Mouse (Mus musculus) intestine, embryonic 14.5 days (tissue): ENCODE results near the gene Gpr31b. TPM values are rescaled to one million over a fixed set of nuclear protein-coding genes. Genes with fewer than 3 reads are reported as not detected.
"Not testable (repeated sequence)": the region's sequence is repeated elsewhere in the genome, so short reads cannot be mapped to it uniquely, and the experiment has no call there.

Experiments
- ATAC-seq: fragments of 200-750 bp; cut with Nextera tagmentation; replicated peaks from 2 replicates; pipeline ENCODE4 v1.8.0; 2017; ENCODE audit warnings: low read depth, moderate number of reproducible peaks, moderate TSS enrichment, moderate library complexity; ENCODE audit not compliant: low FRiP score, low TSS enrichment
- DNase-seq: peaks from one replicate; pipeline ENCODE4 v3.0.0-alpha.2; 2018; ENCODE audit warnings: low spot score
- H3K27ac ChIP-seq: fragments of 300-500 bp; sonication (generic); 2 replicates; pipeline ENCODE4 v1.5.1; 2014; ENCODE audit warnings: low read depth, mild to moderate bottlenecking, control low read depth
- H3K27me3 ChIP-seq: fragments of 300-500 bp; sonication (generic); replicated peaks from 2 replicates; pipeline ENCODE4 v1.6.1; 2014; ENCODE audit warnings: low read length, control low read depth; ENCODE audit not compliant: control insufficient read depth, insufficient read depth
- H3K36me3 ChIP-seq: fragments of 300-500 bp; sonication (generic); 2 replicates; pipeline ENCODE4 v1.6.1; 2014; ENCODE audit warnings: low read length, control low read depth; ENCODE audit not compliant: control insufficient read depth, insufficient read depth
- H3K4me1 ChIP-seq: fragments of 300-500 bp; sonication (generic); replicated peaks from 2 replicates; pipeline ENCODE4 v1.6.1; 2014; ENCODE audit warnings: low read length, control low read depth, mixed read lengths; ENCODE audit not compliant: control insufficient read depth, insufficient read depth
- H3K4me2 ChIP-seq: fragments of 300-500 bp; sonication (generic); 2 replicates; pipeline ENCODE4 v1.6.1; 2014; ENCODE audit warnings: low read length
- H3K4me3 ChIP-seq: fragments of 300-500 bp; sonication (generic); 2 replicates; pipeline ENCODE4 v1.5.1; 2014; ENCODE audit warnings: low read depth, low read length, control low read depth, mixed read lengths
- H3K9ac ChIP-seq: fragments of 300-500 bp; sonication (generic); 2 replicates; pipeline ENCODE4 v1.6.1; 2014; ENCODE audit warnings: mild to moderate bottlenecking, low read length
- H3K9me3 ChIP-seq: fragments of 300-500 bp; sonication (generic); 2 replicates; pipeline ENCODE4 v1.6.1; 2016; ENCODE audit warnings: low read length, control low read depth; ENCODE audit not compliant: control insufficient read depth
- WGBS: fragments of 180-500 bp; shearing (Covaris S2); extraction: QIAGEN DNeasy Blood & Tissue Kit; methylation state at CpG from one replicate; pipeline ENCODE4 v1.1.7; 2014; 5-methylcytosine and 5-hydroxymethylcytosine counted together
- polyA plus RNA-seq: library from polyadenylated mRNA; unstranded; fragments of >200 nt; fragmentation: Nextera tagmentation; extraction: Ambion mirVana; gene quantifications from 2 replicates; pipeline ENCODE4 v1.2.1, GENCODE M21; 2014

The Gpr31b gene
- polyA plus RNA-seq, 1 experiment from 2014 or later = not detected

DNA sequence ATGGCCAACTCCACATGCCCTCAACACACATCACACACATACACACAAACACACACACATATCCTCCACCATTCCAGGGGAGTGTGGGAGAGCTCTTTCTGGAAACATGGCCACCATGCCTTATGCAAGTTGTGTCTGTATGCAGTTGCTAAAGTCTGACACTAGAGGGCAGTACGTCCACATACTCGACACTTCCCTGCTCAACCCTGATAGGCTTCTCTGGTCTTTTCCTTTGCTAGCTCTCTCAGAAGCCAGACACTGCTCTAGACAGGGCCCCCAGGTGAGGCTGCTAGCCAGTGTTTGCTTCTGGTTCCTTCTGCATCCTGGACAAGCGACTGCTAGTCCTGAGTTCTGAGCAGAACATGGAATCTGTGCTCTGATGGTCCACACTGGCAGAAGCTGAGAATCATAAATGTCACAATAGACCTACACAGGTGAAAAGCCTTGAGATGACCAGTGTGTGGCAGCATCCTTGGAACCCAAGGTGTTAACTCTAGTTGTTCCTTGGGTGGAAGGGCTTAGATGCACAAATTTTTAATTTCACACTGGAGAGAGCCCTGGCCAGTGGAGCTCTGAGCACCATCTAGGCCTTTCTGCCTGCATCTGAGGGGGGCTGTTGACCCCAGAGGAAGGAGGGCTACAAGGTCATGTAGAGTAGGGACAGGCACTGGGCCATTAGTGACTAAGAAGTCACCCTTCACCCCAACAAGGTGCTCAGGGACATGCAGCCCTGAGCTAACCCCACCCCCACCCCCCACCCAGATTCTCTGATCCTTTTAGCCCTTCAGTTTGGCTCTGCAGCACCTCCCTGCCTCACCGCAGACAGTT lies 8.0 kb downstream of the Gpr31b start:
- not testable (repeated sequence) for H3K27me3 ChIP-seq, H3K9ac ChIP-seq, H3K4me1 ChIP-seq, H3K4me2 ChIP-seq, H3K27ac ChIP-seq, H3K36me3 ChIP-seq, H3K4me3 ChIP-seq, H3K9me3 ChIP-seq
- 3% methylated on average over 3 of the region's 4 CpGs for WGBS
- ATAC-seq (peak; percentile 86), DNase-seq (peak; percentile 53)

DNA sequence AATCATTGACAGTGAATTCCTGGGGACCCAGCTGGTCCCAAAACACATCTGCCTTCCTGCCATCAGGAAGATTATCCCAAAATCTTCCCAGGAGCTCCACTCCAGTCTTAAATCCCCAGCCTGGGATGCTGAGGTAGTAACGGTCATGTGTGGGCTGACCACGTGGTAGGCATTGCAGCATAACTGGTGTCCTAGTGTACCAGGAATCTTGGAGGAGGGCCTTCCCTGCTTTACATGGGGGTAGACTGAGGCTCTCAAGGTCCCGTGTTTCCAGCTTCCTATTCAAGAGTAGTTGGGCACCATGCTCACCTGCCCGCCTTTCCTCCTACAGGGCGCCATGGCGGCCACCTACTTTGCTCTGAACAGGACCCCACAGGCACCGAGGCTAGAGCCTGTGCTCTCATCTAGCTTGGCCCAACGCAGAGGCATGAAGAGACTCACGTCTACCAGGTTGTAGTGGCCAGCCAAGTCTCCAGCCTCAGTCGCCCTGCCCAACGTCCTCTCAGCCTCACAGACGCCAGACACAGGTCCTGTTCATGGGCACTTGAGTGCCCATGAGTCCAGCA lies 15.4 kb downstream of the Gpr31b start:
- H3K27ac ChIP-seq, H3K4me1 ChIP-seq, DNase-seq, H3K4me3 ChIP-seq, H3K27me3 ChIP-seq, H3K9ac ChIP-seq, H3K4me2 ChIP-seq, H3K36me3 ChIP-seq, H3K9me3 ChIP-seq, ATAC-seq: not testable (repeated sequence)
- WGBS = 87% methylated on average over 3 of the region's 12 CpGs

DNA sequence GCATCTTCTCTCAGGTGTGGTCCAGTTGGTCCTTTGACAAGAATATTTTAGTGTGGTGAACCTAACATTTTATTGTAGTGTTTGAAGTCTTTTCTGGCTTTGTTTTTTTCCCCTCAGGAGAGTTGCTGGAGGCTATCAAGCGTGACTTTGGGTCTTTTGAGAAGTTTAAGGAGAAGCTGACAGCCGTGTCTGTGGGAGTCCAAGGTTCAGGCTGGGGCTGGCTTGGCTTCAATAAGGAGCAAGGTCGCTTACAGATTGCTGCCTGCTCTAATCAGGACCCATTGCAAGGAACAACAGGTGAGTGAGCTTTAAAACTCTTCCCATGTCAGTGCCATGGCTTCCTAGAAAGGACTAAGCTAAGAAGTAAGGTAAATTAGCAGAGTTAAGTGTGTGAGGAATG lies 38.8 kb downstream of the Gpr31b start:
- H3K4me2 ChIP-seq = no peak overlapping the region
- WGBS = 74% methylated on average over 3 of the region's 3 CpGs
- H3K27me3 ChIP-seq = no peaks in the 10 kb centered on the region
- H3K36me3 ChIP-seq = peaks cover 50% of the 10 kb centered on the region
- no peak overlapping the region for H3K4me3 ChIP-seq
- peaks cover 8% of the 10 kb centered on the region for H3K4me1 ChIP-seq
- no peak for DNase-seq
- no peaks in the 10 kb centered on the region for H3K9me3 ChIP-seq
- H3K9ac ChIP-seq = no peak overlapping the region
- ATAC-seq = no peak
- H3K27ac ChIP-seq = no peak overlapping the region

DNA sequence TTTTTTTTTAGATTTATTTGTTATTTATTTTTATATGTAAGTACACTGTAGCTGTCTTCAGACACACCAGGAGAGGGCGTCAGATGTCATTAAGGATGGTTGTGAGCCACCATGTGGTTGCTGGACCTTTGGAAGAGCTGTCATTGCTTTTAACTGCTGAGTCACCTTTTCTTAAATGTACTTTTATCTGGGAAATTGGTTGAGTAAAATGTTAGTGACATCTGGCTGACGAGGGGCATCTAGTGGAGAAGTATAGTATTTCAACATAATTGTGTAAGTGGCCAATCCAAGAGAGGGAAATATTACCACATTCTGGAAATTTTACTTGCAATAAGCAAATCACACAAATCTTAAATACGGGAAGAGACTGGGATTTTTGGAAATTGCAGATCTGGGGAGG lies 42.2 kb downstream of the Gpr31b start:
- Histone ChIP-seq H3K27ac (no peak overlapping the region), H3K4me3 (no peak overlapping the region), H3K36me3 (peaks cover 38% of the 10 kb centered on the region), H3K27me3 (no peaks in the 10 kb centered on the region), H3K9ac (no peak overlapping the region), H3K9me3 (no peaks in the 10 kb centered on the region), H3K4me1 (peaks cover 10% of the 10 kb centered on the region), H3K4me2 (no peak overlapping the region)
- WGBS = 29% methylated on average over 3 of the region's 3 CpGs
- no peak for DNase-seq
- no peak for ATAC-seq

DNA sequence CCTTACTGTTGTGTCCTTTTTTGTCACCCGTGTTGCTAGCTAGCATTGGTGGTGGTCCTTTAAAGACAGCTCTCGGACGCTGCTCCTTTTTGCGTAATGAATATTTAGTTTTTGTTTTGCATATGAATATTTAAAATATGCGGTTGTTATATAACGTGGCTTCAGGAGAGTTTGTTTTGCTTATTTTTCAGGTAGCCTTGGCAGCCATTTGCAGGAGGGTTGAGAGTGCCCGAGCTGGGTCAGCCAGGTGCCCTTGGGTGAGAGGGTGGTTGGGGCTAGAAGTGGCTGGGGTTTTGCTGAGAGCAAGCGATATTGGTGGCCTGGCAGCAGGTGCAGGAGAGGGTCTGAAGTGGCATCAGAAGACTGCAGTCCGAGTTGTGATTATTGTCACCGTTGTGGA lies 43.6 kb downstream of the Gpr31b start:
- WGBS = 5% methylated on average over 10 of the region's 10 CpGs
- Histone ChIP-seq H3K4me3 (peak overlapping the region; percentile 52), H3K4me1 (peaks cover 10% of the 10 kb centered on the region), H3K4me2 (peak overlapping the region; percentile 60), H3K27me3 (no peaks in the 10 kb centered on the region), H3K9me3 (no peaks in the 10 kb centered on the region), H3K36me3 (peaks cover 25% of the 10 kb centered on the region), H3K27ac (peak overlapping the region; percentile 54; the same call in 1 of the 2 replicates), H3K9ac (peak overlapping the region; percentile 40)
- DNase-seq = no peak
- no peak for ATAC-seq

DNA sequence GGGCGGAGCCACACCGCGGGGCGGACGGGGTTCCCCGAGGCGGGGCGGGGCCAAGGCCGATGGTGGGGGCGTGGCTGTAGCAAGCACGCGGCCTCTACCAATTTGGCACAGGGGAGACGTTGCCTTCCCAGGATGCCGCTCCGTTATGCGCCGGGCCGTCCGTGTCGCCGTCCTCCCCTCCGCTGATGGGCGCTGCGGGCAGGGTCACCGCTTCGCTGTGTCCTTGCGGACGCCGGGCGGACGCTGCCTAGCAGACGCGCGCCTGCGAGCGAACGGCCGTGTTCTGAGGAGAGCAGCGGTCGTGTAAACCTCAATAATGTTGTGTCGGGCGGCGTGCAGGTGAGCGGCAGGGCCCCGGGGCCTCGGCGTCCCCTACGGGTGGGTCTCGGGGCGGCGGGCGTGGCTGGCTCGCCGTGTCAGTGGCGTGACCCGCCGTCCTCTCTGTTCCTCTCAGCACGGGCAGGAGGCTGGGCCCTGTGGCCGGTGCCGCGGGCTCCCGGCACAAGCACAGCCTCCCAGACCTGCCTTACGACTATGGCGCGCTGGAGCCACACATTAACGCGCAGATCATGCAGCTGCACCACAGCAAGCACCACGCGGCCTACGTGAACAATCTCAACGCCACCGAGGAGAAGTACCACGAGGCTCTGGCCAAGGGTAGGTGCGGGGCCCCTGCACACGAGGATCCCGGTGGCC lies 44.2 kb downstream of the Gpr31b start:
- Histone ChIP-seq H3K4me3 (peak overlapping the region; percentile 52), H3K27me3 (no peaks in the 10 kb centered on the region), H3K9ac (peak overlapping the region; percentile 40), H3K27ac (peak overlapping the region; percentile 54), H3K4me1 (peaks cover 10% of the 10 kb centered on the region), H3K36me3 (peaks cover 18% of the 10 kb centered on the region; the same call in 1 of the 2 replicates), H3K4me2 (peak overlapping the region; percentile 60), H3K9me3 (no peaks in the 10 kb centered on the region)
- peak; percentile 97 for ATAC-seq
- DNase-seq = peak; percentile 98
- WGBS = under 1% methylated on average over 75 of the region's 76 CpGs

DNA sequence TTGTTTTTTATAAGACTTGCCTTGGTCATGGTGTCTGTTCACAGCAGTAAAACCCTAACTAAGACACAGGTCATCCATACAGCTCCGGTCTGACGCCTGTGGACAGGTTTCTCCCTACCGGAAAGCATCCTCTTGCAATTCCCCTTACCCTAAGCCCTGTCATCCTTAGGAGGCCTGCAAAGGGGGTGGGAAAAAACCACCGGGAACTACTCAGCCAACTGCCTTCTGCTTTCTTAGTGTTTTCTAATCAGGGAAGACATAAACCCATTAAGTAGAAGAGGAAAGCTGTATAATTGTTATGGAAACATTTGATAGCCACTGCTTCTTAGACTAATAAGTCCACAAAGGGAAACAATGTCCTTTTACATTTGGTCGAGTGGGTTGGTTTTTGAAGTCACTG lies 45.1 kb downstream of the Gpr31b start:
- Histone ChIP-seq H3K27ac (peak overlapping the region; percentile 54; the same call in 1 of the 2 replicates), H3K9me3 (no peaks in the 10 kb centered on the region), H3K9ac (0 out of 2 replicates have a peak overlapping the region, but pooled peaks have one; percentile 32), H3K36me3 (peaks cover 10% of the 10 kb centered on the region; the same call in 1 of the 2 replicates), H3K4me1 (peaks cover 10% of the 10 kb centered on the region), H3K4me2 (peak overlapping the region; percentile 60), H3K4me3 (peak overlapping the region; percentile 52), H3K27me3 (no peaks in the 10 kb centered on the region)
- DNase-seq (no peak), ATAC-seq (no peak)
- WGBS = 45% methylated on average over 5 of the region's 5 CpGs

DNA sequence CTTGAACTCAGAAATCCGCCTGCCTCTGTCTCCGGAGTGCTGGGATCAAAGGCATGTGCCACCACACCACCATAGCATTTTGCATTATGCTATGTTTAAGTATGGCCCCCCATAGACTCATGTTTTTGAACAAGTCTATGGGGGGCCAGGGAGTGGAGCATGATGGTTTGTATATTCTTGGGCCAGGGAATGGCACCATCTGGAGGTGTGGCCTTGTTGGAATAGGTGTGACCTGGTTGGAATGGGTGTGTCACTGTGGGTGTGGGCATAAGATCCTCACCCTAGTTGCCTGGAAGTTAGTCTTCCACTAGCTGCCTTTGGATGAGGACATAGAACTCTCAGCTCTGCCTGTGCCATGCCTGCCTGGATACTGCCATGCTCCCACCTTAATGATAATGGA lies 45.5 kb downstream of the Gpr31b start, which contains the start of gene Sod2:
TSS of gene Sod2 (plus strand) at position 301 of the 400 bp plus-strand sequence.
- not testable (repeated sequence) for H3K36me3 ChIP-seq, DNase-seq, H3K9me3 ChIP-seq, ATAC-seq, H3K27me3 ChIP-seq
- H3K4me3 ChIP-seq = peak within 1 kb of the TSS; percentile 52
- H3K4me2 ChIP-seq = peak within 1 kb of the TSS; percentile 60
- WGBS = 96% methylated on average over 2 of the region's 2 CpGs
- H3K4me1 ChIP-seq = peaks cover 10% of the 10 kb centered on the region
- H3K27ac ChIP-seq = peak within 1 kb of the TSS; percentile 54
- H3K9ac ChIP-seq = 0 out of 2 replicates have a peak within 1 kb of the TSS, but pooled peaks have one; percentile 32
